Mouse (Mus musculus): ENCODE results near the gene Cnot2. TPM values are rescaled to one million over a fixed set of nuclear protein-coding genes. Genes with fewer than 3 reads are reported as not detected.

The Cnot2 gene
- polyA plus RNA-seq, 1 experiment from 2014 or later: 76.3 TPM

DNA sequence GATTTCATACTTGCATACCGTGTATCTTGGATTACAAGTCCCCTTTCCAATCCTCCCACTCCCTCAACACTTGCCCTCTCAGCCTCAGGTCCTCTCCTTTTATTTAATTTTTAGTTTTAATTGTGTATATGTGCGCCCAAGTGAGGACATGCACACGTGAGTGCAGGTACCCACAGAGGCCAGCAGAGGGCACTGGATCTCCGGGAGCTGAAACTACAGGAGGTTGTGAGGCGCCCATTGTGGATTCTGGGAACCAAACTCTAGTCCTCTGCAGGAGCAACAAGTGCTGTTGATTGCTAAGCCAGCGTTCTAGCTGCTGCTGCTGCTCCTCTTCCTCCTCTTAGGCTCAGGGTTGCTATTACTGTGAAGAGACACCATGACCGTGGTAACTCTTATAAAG is 128.5 kb downstream of the Cnot2 start:
- H3K9ac ChIP-seq (ENCODE audit: low read depth, low read length): no peak overlapping the region

DNA sequence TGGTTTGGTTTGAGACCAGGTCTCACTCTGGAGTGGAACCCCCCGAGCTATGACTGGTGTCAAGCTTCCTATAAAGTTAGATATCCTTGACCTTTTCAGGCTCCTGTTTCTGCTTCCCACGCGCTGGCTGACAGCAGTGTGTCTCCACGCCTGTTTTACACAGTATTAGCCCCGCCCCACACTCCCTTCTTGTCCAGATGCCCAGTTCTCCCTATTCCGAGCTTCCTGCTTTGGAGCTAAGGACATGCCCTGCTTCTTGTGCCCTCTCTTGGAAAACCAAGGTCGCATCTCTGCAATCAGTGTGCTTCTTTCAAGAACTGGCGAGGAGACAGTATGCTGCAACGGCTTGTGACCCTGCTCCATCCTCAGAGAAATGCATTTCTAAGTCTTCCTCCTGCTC is 130.7 kb downstream of the Cnot2 start:
- ATAC-seq: no peak
- Histone ChIP-seq H3K4me1 (ENCODE audit: control insufficient read depth, insufficient read depth, low read depth, low read length) (no peaks in the 10 kb centered on the region), H3K27me3 (replicated peaks; ENCODE audit: control insufficient read depth, insufficient read depth, low read length) (no peaks in the 10 kb centered on the region), H3K9ac (ENCODE audit: low read depth, low read length) (no peak overlapping the region), H3K27ac (ENCODE audit: low read depth, low read length) (no peak overlapping the region), H3K36me3 (ENCODE audit: control insufficient read depth, insufficient read depth, low read length) (peaks cover 2% of the 10 kb centered on the region; the same call in 1 of the 2 replicates), H3K4me3 (ENCODE audit: low read length) (no peak overlapping the region), H3K9me3 (ENCODE audit: control insufficient read depth, low read length) (peaks cover 4% of the 10 kb centered on the region; the same call in 1 of the 2 replicates), H3K4me2 (ENCODE audit: low read length) (no peak overlapping the region)
- 77% methylated on average over 9 of the region's 9 CpGs for WGBS

More for the DNA sequence above, 128.5 kb downstream of the Cnot2 start:
- Histone ChIP-seq H3K4me2 (ENCODE audit: low read length) (no peak overlapping the region), H3K27ac (ENCODE audit: low read depth, low read length) (no peak overlapping the region), H3K4me3 (ENCODE audit: low read length) (no peak overlapping the region), H3K9me3 (ENCODE audit: control insufficient read depth, low read length) (peaks cover 4% of the 10 kb centered on the region; the same call in 1 of the 2 replicates), H3K36me3 (ENCODE audit: control insufficient read depth, insufficient read depth, low read length) (peaks cover 6% of the 10 kb centered on the region; the same call in 1 of the 2 replicates), H3K4me1 (ENCODE audit: control insufficient read depth, insufficient read depth, low read depth, low read length) (no peaks in the 10 kb centered on the region), H3K27me3 (replicated peaks; ENCODE audit: control insufficient read depth, insufficient read depth, low read length) (no peaks in the 10 kb centered on the region)
- ATAC-seq: no peak
- WGBS: 93% methylated on average over 7 of the region's 7 CpGs

DNA sequence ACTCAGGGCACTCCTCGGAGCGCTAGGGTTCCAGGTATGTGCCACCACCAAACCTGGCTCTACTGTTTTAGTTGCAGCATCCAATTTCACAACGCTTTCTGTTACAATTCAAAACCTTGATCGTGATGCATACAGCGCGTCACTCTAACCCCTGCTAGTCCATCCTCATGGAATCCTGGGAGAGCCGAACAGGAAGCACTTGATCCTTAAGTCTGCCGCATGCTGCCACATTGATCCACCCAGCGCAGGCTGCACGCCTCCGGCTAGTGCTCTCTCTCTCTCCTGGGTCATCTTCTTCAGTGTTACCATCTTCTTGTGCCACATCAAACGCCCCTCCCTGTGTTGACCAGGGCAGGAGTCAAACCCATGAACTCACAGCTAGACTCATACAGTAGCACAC is 133.1 kb downstream of the Cnot2 start:
- Histone ChIP-seq H3K27me3 (replicated peaks; ENCODE audit: control insufficient read depth, insufficient read depth, low read length) (no peaks in the 10 kb centered on the region), H3K4me3 (ENCODE audit: low read length) (no peak overlapping the region), H3K4me2 (ENCODE audit: low read length) (no peak overlapping the region), H3K9me3 (ENCODE audit: control insufficient read depth, low read length) (peaks cover 4% of the 10 kb centered on the region; the same call in 1 of the 2 replicates), H3K4me1 (ENCODE audit: control insufficient read depth, insufficient read depth, low read depth, low read length) (no peaks in the 10 kb centered on the region), H3K9ac (ENCODE audit: low read depth, low read length) (no peak overlapping the region), H3K27ac (ENCODE audit: low read depth, low read length) (no peak overlapping the region), H3K36me3 (ENCODE audit: control insufficient read depth, insufficient read depth, low read length) (peaks cover 3% of the 10 kb centered on the region; the same call in 1 of the 2 replicates)
- no peak for ATAC-seq
- WGBS: 94% methylated on average over 12 of the region's 12 CpGs

DNA sequence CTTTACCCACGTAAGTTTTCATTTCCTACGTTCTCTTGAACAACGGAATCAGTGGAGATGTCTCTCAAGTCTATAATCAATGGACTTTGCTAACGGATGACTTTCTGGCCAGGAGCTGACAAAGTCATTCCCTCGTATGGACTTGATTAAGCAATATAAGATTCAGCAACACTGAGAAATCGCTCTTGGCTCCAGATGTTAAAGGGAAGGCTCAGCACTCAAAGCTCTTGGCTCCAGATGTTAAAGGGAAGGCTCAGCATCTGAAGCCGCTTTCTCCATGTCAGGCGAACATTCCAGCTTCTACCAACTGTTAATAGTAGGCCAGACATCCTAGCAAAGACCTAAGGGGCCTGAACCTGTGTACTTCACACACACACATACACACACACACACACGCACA is 134.1 kb downstream of the Cnot2 start:
- Histone ChIP-seq H3K27ac (ENCODE audit: low read depth, low read length) (no peak overlapping the region), H3K9me3 (ENCODE audit: control insufficient read depth, low read length) (no peaks in the 10 kb centered on the region), H3K36me3 (ENCODE audit: control insufficient read depth, insufficient read depth, low read length) (peaks cover 3% of the 10 kb centered on the region; the same call in 1 of the 2 replicates), H3K27me3 (replicated peaks; ENCODE audit: control insufficient read depth, insufficient read depth, low read length) (no peaks in the 10 kb centered on the region), H3K4me1 (ENCODE audit: control insufficient read depth, insufficient read depth, low read depth, low read length) (no peaks in the 10 kb centered on the region), H3K4me2 (ENCODE audit: low read length) (no peak overlapping the region), H3K4me3 (ENCODE audit: low read length) (no peak overlapping the region), H3K9ac (ENCODE audit: low read depth, low read length) (no peak overlapping the region)
- no peak for ATAC-seq
- 89% methylated on average over 9 of the region's 9 CpGs for WGBS

DNA sequence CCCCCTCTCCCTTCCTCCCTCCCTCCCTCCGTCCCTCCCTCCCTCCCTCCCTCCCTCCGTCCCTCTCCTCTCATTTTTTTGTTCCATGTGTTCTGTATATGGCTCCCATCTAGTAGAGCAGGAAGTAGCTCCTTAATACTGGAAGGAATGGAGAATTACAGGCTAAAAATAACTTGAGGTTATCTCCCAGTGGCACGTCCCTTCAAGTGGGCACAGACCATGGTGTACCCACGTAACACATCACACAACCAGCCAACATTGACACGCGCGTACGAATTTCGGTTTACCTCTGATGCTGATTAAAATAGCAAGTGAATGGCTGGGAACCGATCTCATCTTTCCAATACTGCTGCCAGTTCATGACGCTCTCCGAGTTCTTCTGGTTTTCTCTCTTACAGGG is 135.3 kb downstream of the Cnot2 start:
- no peaks in the 10 kb centered on the region for H3K4me1 ChIP-seq (ENCODE audit: control insufficient read depth, insufficient read depth, low read depth, low read length)
- H3K36me3 ChIP-seq (ENCODE audit: control insufficient read depth, insufficient read depth, low read length): peaks cover 3% of the 10 kb centered on the region; the same call in 1 of the 2 replicates
- no peak overlapping the region for H3K4me2 ChIP-seq (ENCODE audit: low read length)
- H3K27ac ChIP-seq (ENCODE audit: low read depth, low read length): no peak overlapping the region
- H3K4me3 ChIP-seq (ENCODE audit: low read length): no peak overlapping the region
- H3K9ac ChIP-seq (ENCODE audit: low read depth, low read length): no peak overlapping the region
- no peaks in the 10 kb centered on the region for H3K9me3 ChIP-seq (ENCODE audit: control insufficient read depth, low read length)
- no peaks in the 10 kb centered on the region for H3K27me3 ChIP-seq (replicated peaks; ENCODE audit: control insufficient read depth, insufficient read depth, low read length)
- WGBS: 96% methylated on average over 12 of the region's 12 CpGs
- no peak for ATAC-seq

DNA sequence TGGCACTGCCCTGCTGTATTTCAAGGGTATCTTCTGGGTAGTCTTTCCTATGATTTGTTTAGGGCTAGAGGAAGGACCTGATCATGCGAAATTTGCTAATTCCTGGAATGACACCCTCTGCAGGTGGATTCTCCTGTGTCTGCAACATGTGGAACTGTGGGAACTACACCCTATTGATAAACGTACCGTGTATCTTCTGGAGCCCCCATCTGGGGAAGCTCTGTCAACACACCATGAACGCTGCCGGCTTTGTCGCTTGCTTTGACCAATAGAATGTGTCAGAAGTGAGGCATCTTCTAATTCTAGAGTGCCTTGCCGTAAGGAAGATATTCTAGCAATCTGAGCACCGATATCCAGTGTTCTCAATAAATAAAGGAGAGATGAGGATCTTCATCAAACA is 136.5 kb downstream of the Cnot2 start:
- no peak overlapping the region for H3K4me3 ChIP-seq (ENCODE audit: low read length)
- no peak overlapping the region for H3K4me2 ChIP-seq (ENCODE audit: low read length)
- H3K36me3 ChIP-seq (ENCODE audit: control insufficient read depth, insufficient read depth, low read length): peaks cover 3% of the 10 kb centered on the region; the same call in 1 of the 2 replicates
- no peaks in the 10 kb centered on the region for H3K27me3 ChIP-seq (replicated peaks; ENCODE audit: control insufficient read depth, insufficient read depth, low read length)
- H3K9me3 ChIP-seq (ENCODE audit: control insufficient read depth, low read length): no peaks in the 10 kb centered on the region
- no peak overlapping the region for H3K9ac ChIP-seq (ENCODE audit: low read depth, low read length)
- H3K4me1 ChIP-seq (ENCODE audit: control insufficient read depth, insufficient read depth, low read depth, low read length): no peaks in the 10 kb centered on the region
- WGBS: 96% methylated on average over 8 of the region's 8 CpGs
- ATAC-seq: no peak
- H3K27ac ChIP-seq (ENCODE audit: low read depth, low read length): no peak overlapping the region

DNA sequence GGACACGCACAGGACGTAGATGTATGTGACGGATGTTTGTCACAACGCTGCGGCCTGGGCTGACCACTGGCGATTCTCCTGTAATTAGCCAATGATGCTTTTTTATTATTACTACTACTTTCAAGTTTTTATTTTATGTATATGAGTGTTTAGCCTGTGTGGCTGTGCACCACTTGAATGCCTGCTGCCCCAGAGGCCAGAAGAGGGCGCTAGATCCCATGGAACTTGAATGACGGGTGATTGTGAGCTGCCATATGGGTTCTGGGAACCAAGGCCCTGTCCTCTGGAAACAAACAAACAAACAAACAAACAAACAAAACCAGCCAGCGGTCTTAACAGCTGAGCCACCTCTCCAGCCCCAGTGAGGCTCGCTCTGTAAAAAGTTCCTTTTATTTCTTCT is 136.9 kb downstream of the Cnot2 start:
- no peaks in the 10 kb centered on the region for H3K4me1 ChIP-seq (ENCODE audit: control insufficient read depth, insufficient read depth, low read depth, low read length)
- peaks cover 3% of the 10 kb centered on the region; the same call in 1 of the 2 replicates for H3K36me3 ChIP-seq (ENCODE audit: control insufficient read depth, insufficient read depth, low read length)
- no peak overlapping the region for H3K4me2 ChIP-seq (ENCODE audit: low read length)
- no peak overlapping the region for H3K4me3 ChIP-seq (ENCODE audit: low read length)
- ATAC-seq: no peak
- 95% methylated on average over 10 of the region's 10 CpGs for WGBS
- H3K27ac ChIP-seq (ENCODE audit: low read depth, low read length): no peak overlapping the region
- no peaks in the 10 kb centered on the region for H3K27me3 ChIP-seq (replicated peaks; ENCODE audit: control insufficient read depth, insufficient read depth, low read length)
- H3K9me3 ChIP-seq (ENCODE audit: control insufficient read depth, low read length): no peaks in the 10 kb centered on the region
- no peak overlapping the region for H3K9ac ChIP-seq (ENCODE audit: low read depth, low read length)

DNA sequence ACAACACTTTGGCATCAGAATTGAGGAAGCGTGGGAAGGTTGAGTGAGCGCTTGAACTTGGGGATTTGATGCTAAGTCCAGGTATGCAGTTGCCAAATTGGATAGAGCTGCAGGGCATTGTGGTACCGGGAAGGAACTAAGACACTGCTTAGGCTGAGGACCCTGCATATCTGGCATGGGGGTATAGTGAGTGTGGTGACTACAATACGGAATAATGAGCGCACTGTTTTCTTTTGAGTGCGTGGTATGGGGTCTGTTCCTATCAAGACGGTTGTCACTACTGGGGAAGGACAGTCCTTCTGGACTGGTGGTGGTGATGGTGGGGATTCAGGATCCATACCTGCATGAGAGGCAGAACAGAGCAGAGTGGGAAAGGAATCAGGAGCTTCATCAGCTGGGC is 140.4 kb downstream of the Cnot2 start:
- Histone ChIP-seq H3K4me2 (ENCODE audit: low read length) (no peak overlapping the region), H3K9ac (ENCODE audit: low read depth, low read length) (no peak overlapping the region), H3K27ac (ENCODE audit: low read depth, low read length) (no peak overlapping the region), H3K36me3 (ENCODE audit: control insufficient read depth, insufficient read depth, low read length) (peaks cover 8% of the 10 kb centered on the region), H3K4me3 (ENCODE audit: low read length) (no peak overlapping the region), H3K9me3 (ENCODE audit: control insufficient read depth, low read length) (peaks cover 6% of the 10 kb centered on the region), H3K27me3 (replicated peaks; ENCODE audit: control insufficient read depth, insufficient read depth, low read length) (no peaks in the 10 kb centered on the region), H3K4me1 (ENCODE audit: control insufficient read depth, insufficient read depth, low read depth, low read length) (no peaks in the 10 kb centered on the region)
- ATAC-seq: 0 out of 2 replicates have a peak, but pooled peaks have one; percentile 30
- whole genome bisulfite sequencing: 94% methylated on average over 7 of the region's 7 CpGs

DNA sequence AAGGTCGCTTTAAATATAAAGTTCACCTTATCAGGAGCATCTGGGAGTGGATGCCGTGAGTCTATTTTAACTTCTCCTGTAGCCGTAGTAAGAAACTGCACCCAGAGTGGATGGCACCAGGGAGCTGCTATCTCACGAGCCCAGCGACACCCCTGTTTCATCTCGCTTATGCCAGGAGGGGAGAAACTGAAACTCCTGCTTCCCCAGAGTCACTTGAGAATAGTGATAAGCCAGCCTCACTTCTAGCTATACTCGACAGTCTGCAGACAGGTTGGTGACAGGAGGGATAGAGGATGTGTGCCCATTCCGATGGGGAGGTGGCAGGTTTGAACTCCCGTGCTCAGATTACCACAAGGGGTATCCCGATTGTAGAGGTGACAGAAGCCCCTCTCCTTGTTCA is 141.2 kb downstream of the Cnot2 start:
- Histone ChIP-seq H3K9ac (ENCODE audit: low read depth, low read length) (no peak overlapping the region), H3K27ac (ENCODE audit: low read depth, low read length) (no peak overlapping the region), H3K36me3 (ENCODE audit: control insufficient read depth, insufficient read depth, low read length) (peaks cover 8% of the 10 kb centered on the region), H3K4me2 (ENCODE audit: low read length) (no peak overlapping the region), H3K4me3 (ENCODE audit: low read length) (no peak overlapping the region), H3K27me3 (replicated peaks; ENCODE audit: control insufficient read depth, insufficient read depth, low read length) (no peaks in the 10 kb centered on the region), H3K4me1 (ENCODE audit: control insufficient read depth, insufficient read depth, low read depth, low read length) (no peaks in the 10 kb centered on the region), H3K9me3 (ENCODE audit: control insufficient read depth, low read length) (peaks cover 6% of the 10 kb centered on the region)
- no peak for ATAC-seq
- 90% methylated on average over 10 of the region's 10 CpGs for WGBS

DNA sequence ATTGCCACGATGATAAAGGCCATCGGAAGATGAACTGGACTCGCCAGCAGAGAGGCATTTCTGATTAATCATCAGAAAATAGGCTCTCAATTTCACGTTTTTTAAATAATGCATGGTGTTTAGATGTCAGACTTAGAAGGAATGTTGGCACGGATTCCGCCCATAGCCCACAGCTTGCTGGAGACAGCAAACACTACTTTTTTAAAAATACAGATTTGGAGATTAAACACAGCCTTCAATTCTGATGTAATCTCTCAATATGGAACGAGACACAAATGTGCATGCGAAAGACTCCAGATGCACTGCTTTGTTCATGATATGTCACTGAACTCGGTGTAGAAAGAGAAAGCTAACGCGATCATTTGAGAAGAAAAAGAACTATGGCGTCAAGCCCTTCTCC is 145.9 kb downstream of the Cnot2 start:
- H3K27me3 ChIP-seq (replicated peaks; ENCODE audit: control insufficient read depth, insufficient read depth, low read length): no peaks in the 10 kb centered on the region
- H3K4me2 ChIP-seq (ENCODE audit: low read length): no peak overlapping the region
- H3K36me3 ChIP-seq (ENCODE audit: control insufficient read depth, insufficient read depth, low read length): peaks cover 5% of the 10 kb centered on the region
- no peak overlapping the region for H3K4me3 ChIP-seq (ENCODE audit: low read length)
- peaks cover 6% of the 10 kb centered on the region for H3K9me3 ChIP-seq (ENCODE audit: control insufficient read depth, low read length)
- no peak for ATAC-seq
- WGBS: 81% methylated on average over 12 of the region's 12 CpGs
- no peak overlapping the region for H3K27ac ChIP-seq (ENCODE audit: low read depth, low read length)
- H3K9ac ChIP-seq (ENCODE audit: low read depth, low read length): no peak overlapping the region
- no peaks in the 10 kb centered on the region for H3K4me1 ChIP-seq (ENCODE audit: control insufficient read depth, insufficient read depth, low read depth, low read length)
